9 mouse cellular contexts compared by ENCODE assay signal in the genomic region with DNA sequence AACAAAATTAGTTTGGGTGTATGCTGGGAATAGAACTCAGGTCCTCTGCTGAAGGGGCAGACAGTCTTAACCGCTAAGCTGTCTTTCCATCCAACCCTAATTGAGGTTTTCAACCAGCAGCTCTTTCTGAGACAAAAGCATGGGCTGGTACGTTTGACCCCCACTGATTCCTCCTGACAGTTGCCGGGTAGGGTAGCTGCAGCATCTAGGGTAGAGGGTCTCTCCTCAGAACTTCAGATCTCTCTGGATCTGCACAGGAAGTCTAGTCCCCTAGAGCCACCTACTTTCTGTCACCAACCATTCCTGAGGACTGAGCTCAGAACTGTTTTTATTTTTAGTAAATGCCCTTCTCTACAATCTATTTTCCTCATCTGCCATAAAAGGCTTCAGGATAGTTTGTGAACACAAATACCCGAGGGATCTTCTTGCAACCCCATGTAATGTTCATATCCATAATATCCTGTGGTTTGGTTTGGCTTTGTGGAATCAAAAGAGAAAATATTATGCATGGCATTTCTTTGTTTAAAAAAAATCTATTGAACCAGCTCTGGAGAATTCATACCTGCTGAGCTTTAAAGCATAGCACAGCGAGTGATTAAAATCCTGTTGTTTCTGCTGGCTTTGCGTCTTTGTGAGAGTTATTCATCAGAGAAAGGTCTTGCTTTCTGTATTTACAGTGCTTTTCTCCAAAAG. TPM values are rescaled to one million over a fixed set of nuclear protein-coding genes. Genes with fewer than 3 reads are reported as not detected.
A peak's percentile ranks its signal among the peaks of the same experiment; 100 is the strongest.
DNase-seq lines count a peak whose midpoint lies in the region; ATAC-seq and TF ChIP-seq lines count a peak whose summit lies in the region.
"Had no signal": no experiment of that assay in that cellular context is flagged by ENCODE, and none has a peak within 500 bp of the region (broad histone marks: within the 10 kb centered on the region; RNA-seq: fewer than 3 reads in every experiment).

No protein-coding gene starts in this region.

- H3K4me2 ChIP-seq in intestine, embryonic 16.5 days (ENCODE audit: low read depth, low read length), result 0 out of 2 replicates have a peak overlapping the region, but pooled peaks have one; percentile 0
- H3K4me2 ChIP-seq in intestine, postnatal 0 days (replicated peaks; ENCODE audit: low read depth), result no peak overlapping the region
- peak overlapping the region; percentile 41 for H3K4me2 ChIP-seq in hindbrain, embryonic 12.5 days (replicated peaks)
- H3K4me2 ChIP-seq in myocyte (ENCODE audit: low read depth), result peak overlapping the region; percentile 59

- H3K27me3 ChIP-seq in intestine, embryonic 16.5 days (replicated peaks; ENCODE audit: control insufficient read depth, insufficient read depth, low read length), result no peaks in the 10 kb centered on the region
- H3K27me3 ChIP-seq in intestine, postnatal 0 days (replicated peaks; ENCODE audit: control insufficient read depth, insufficient read depth, low read length), result no peaks in the 10 kb centered on the region
- no peaks in the 10 kb centered on the region for H3K27me3 ChIP-seq in forebrain, embryonic 10.5 days (ENCODE audit: poor library complexity, severe bottlenecking)
- 0 out of 2 replicates have a peak, but pooled peaks cover 4% of the 10 kb centered on the region for H3K27me3 ChIP-seq in hindbrain, embryonic 12.5 days
- no peaks in the 10 kb centered on the region for H3K27me3 ChIP-seq in myocyte (ENCODE audit: control insufficient read depth, insufficient read depth, insufficient read length)

- H3K9ac ChIP-seq in intestine, embryonic 16.5 days (ENCODE audit: low read depth, low read length), result no peak overlapping the region
- H3K9ac ChIP-seq in intestine, postnatal 0 days (ENCODE audit: low read depth, low read length), result no peak overlapping the region
- H3K9ac ChIP-seq in hindbrain, embryonic 12.5 days, result no peak overlapping the region
- H3K9ac ChIP-seq: lung, embryonic 14.5 days had no signal

- TF ChIP-seq POLR2A in myocyte (IDR thresholded peaks at IDR 0.05; ENCODE audit: insufficient read length, low read depth), result no peak

- peak; percentile 21 for DNase-seq in forebrain, embryonic 10.5 days (ENCODE audit: extremely low spot score, low spot score)
- DNase-seq in left cerebral cortex, adult 2 months (ENCODE audit: extremely low spot score in 1 of 2, low spot score in 2 of 2), result no peak

- no peaks in the 10 kb centered on the region for H3K79me2 ChIP-seq in myocyte (ENCODE audit: control insufficient read depth, insufficient read depth)

- no peaks in the 10 kb centered on the region for H3K9me3 ChIP-seq in intestine, embryonic 16.5 days (ENCODE audit: control insufficient read depth, low read length)
- no peaks in the 10 kb centered on the region for H3K9me3 ChIP-seq in intestine, postnatal 0 days (ENCODE audit: control insufficient read depth)
- H3K9me3 ChIP-seq in forebrain, embryonic 10.5 days, result no peaks in the 10 kb centered on the region
- H3K9me3 ChIP-seq in hindbrain, embryonic 12.5 days (replicated peaks), result no peaks in the 10 kb centered on the region

- WGBS in intestine, embryonic 16.5 days, result 55% methylated on average over 6 of the region's 6 CpGs
- WGBS in intestine, postnatal 0 days, result 55% methylated on average over 6 of the region's 6 CpGs
- WGBS in forebrain, embryonic 10.5 days, result 17% methylated on average over 6 of the region's 6 CpGs
- 19% methylated on average over 6 of the region's 6 CpGs for WGBS in hindbrain, embryonic 12.5 days

- H3K4me1 ChIP-seq in intestine, embryonic 16.5 days (ENCODE audit: control insufficient read depth, insufficient read depth, low read length), result 0 out of 2 replicates have a peak, but pooled peaks cover 3% of the 10 kb centered on the region
- H3K4me1 ChIP-seq in intestine, postnatal 0 days (replicated peaks; ENCODE audit: control insufficient read depth, insufficient read depth, low read length), result no peaks in the 10 kb centered on the region
- H3K4me1 ChIP-seq in forebrain, embryonic 10.5 days, result peaks cover 32% of the 10 kb centered on the region
- peaks cover 12% of the 10 kb centered on the region for H3K4me1 ChIP-seq in hindbrain, embryonic 12.5 days

- H3K36me3 ChIP-seq in intestine, embryonic 16.5 days (ENCODE audit: control insufficient read depth, insufficient read depth, low read length), result no peaks in the 10 kb centered on the region
- H3K36me3 ChIP-seq in intestine, postnatal 0 days (ENCODE audit: control insufficient read depth, insufficient read depth), result no peaks in the 10 kb centered on the region
- no peaks in the 10 kb centered on the region for H3K36me3 ChIP-seq in forebrain, embryonic 10.5 days (replicated peaks)
- H3K36me3 ChIP-seq in hindbrain, embryonic 12.5 days, result no peaks in the 10 kb centered on the region
- H3K36me3 ChIP-seq in myocyte (ENCODE audit: control insufficient read depth, insufficient read depth), result no peaks in the 10 kb centered on the region

- no peak overlapping the region for H3K27ac ChIP-seq in intestine, embryonic 16.5 days (ENCODE audit: low read length)
- no peak overlapping the region for H3K27ac ChIP-seq in intestine, postnatal 0 days (ENCODE audit: low read depth, low read length)
- H3K27ac ChIP-seq in forebrain, embryonic 10.5 days, result peak overlapping the region; percentile 77
- peak overlapping the region; percentile 79 for H3K27ac ChIP-seq in hindbrain, embryonic 12.5 days
- no peak overlapping the region for H3K27ac ChIP-seq in left cerebral cortex, adult 2 months

- no peak overlapping the region for H3ac ChIP-seq in myocyte (ENCODE audit: control insufficient read depth, insufficient read length)

- no peak for ATAC-seq in intestine, embryonic 16.5 days
- no peak for ATAC-seq in intestine, postnatal 0 days
- peak; percentile 26 for ATAC-seq in hindbrain, embryonic 12.5 days (ENCODE audit: low FRiP score)
- no peak for ATAC-seq in CD4-positive, CD25-positive, alpha-beta regulatory T cell, adult 4 months
- ATAC-seq: inflammation-experienced regulatory T-cells, adult 6 months had no signal

- TF ChIP-seq CTCF in intestine, postnatal 0 days (IDR thresholded peaks at IDR 0.05; ENCODE audit: low read depth), result no peak
- TF ChIP-seq CTCF in left cerebral cortex, adult 2 months (IDR thresholded peaks at IDR 0.05), result no peak

- intact Hi-C loops in left cerebral cortex, adult 2 months (cut with DNase I), result loop anchor here (10.0 kb wide), 1 partner anchor 1716 kb away; no protein-coding TSS in a partner anchor

- no peak overlapping the region for H3K4me3 ChIP-seq in intestine, embryonic 16.5 days (ENCODE audit: low read length)
- H3K4me3 ChIP-seq in intestine, postnatal 0 days (ENCODE audit: low read depth, low read length), result no peak overlapping the region
- H3K4me3 ChIP-seq in forebrain, embryonic 10.5 days, result peak overlapping the region; percentile 30; the same call in 1 of the 2 replicates
- H3K4me3 ChIP-seq in hindbrain, embryonic 12.5 days, result no peak overlapping the region
- H3K4me3 ChIP-seq in myocyte, result no peak overlapping the region
- H3K4me3 ChIP-seq in left cerebral cortex, adult 2 months, result no peak overlapping the region

TF ChIP-seq in myocyte, 11 proteins besides CTCF, POLR2A, EP300 and RAD21:
- TF ChIP-seq USF1 (IDR thresholded peaks at IDR 0.05; ENCODE audit: low read depth) (no peak), REST (IDR thresholded peaks at IDR 0.05; ENCODE audit: insufficient read depth, insufficient read length) (no peak), SRF (IDR thresholded peaks at IDR 0.05; ENCODE audit: control insufficient read depth, insufficient read length, low read depth) (no peak), E2F4 (IDR thresholded peaks at IDR 0.05; ENCODE audit: insufficient read depth) (no peak), CEBPB (IDR thresholded peaks at IDR 0.05; ENCODE audit: insufficient read depth, poor library complexity, severe bottlenecking) (no peak), TCF12 (IDR thresholded peaks at IDR 0.05; ENCODE audit: insufficient read depth, poor library complexity, severe bottlenecking) (no peak)

RNA-seq across cellular contexts. Expression of a gene that starts 48.7 kb away (rescaled TPM):
- polyA plus RNA-seq in intestine, embryonic 16.5 days (2015; fragmentation: Nextera tagmentation; extraction: Ambion mirVana), result 37.2 and 37.4 TPM in 2 replicates
- polyA plus RNA-seq in intestine, postnatal 0 days (2015; fragmentation: Nextera tagmentation; extraction: Ambion mirVana), result 44.6 and 46.0 TPM in 2 replicates
- polyA plus RNA-seq in forebrain, embryonic 10.5 days (2016; fragmentation: Nextera tagmentation; extraction: Ambion mirVana), result 17.8 and 18.0 TPM in 2 replicates
- polyA plus RNA-seq in hindbrain, embryonic 12.5 days (2016; fragmentation: Nextera tagmentation; extraction: Ambion mirVana), result 27.6 and 27.7 TPM in 2 replicates
- polyA plus RNA-seq in myocyte (2012; fragmentation: generic; extraction: Trizol), result 8.0 TPM
- 10 to 100 TPM; 86.1 to 92.0 TPM for polyA plus RNA-seq in CD4-positive, CD25-positive, alpha-beta regulatory T cell, adult 4 months (2017; shearing (Covaris generic))
- total RNA-seq in left cerebral cortex, adult 2 months (2021), result 10 to 100 TPM; 26.9 to 28.8 TPM

RNA-seq across cellular contexts. Expression of a gene that starts 49.2 kb away (rescaled TPM):
- 3.7 and 4.7 TPM in 2 replicates for polyA plus RNA-seq in intestine, embryonic 16.5 days (2015; fragmentation: Nextera tagmentation; extraction: Ambion mirVana)
- 3.2 and 3.3 TPM in 2 replicates for polyA plus RNA-seq in intestine, postnatal 0 days (2015; fragmentation: Nextera tagmentation; extraction: Ambion mirVana)
- polyA plus RNA-seq in forebrain, embryonic 10.5 days (2016; fragmentation: Nextera tagmentation; extraction: Ambion mirVana), result 1.3 and 1.6 TPM in 2 replicates
- 1.6 and 1.8 TPM in 2 replicates for polyA plus RNA-seq in hindbrain, embryonic 12.5 days (2016; fragmentation: Nextera tagmentation; extraction: Ambion mirVana)
- 3.7 TPM for polyA plus RNA-seq in myocyte (2012; fragmentation: generic; extraction: Trizol)
- polyA plus RNA-seq in CD4-positive, CD25-positive, alpha-beta regulatory T cell, adult 4 months (2017; shearing (Covaris generic)), result 1 to 10 TPM; 4.8 to 9.5 TPM
- 10 to 100 TPM; 10.1 to 10.4 TPM for total RNA-seq in left cerebral cortex, adult 2 months (2021)

Comparison
In these comparisons a context has a peak if more than half of its experiments do, and no peak if none do; other contexts are left out.
1. H3K27ac ChIP-seq: peak in forebrain, embryonic 10.5 days (single experiment) and hindbrain, embryonic 12.5 days (single experiment); none in intestine, embryonic 16.5 days (single experiment), intestine, postnatal 0 days (single experiment) and left cerebral cortex, adult 2 months (single experiment).